Mouse (Mus musculus): ENCODE data around the gene Rph3al. TPM values are rescaled to one million over a fixed set of nuclear protein-coding genes. Genes with fewer than 3 reads are reported as not detected.

The Rph3al gene
- polyA plus RNA-seq, 1 experiment from 2014 or later = 11.2 TPM

DNA sequence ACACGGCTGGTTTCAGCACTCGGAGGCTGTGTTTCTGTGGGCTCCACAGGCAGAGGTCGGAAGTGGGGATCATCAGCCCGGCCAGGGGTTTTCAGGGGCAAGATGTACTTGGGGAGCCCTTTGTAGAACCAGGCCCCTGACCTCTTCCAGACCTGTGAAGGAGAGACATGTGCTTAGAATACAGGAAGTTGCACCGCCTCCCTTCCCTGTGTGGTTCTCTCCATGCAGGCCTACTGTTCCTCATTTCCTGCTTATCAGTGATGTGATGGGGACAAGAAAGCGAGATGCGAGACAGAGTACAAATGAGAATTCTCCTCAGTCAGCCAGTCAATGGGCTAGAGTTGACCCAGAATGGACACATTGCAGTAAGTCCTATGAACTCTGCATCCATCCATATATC is 83.9 kb downstream of the Rph3al start:
- Histone ChIP-seq H3K9ac (ENCODE audit: low read length) (no peak overlapping the region), H3K4me3 (ENCODE audit: low read depth, low read length) (no peak overlapping the region), H3K27ac (replicated peaks) (no peak overlapping the region), H3K4me2 (replicated peaks; ENCODE audit: low read depth) (no peak overlapping the region), H3K4me1 (replicated peaks; ENCODE audit: control insufficient read depth, insufficient read depth) (no peaks in the 10 kb centered on the region), H3K27me3 (ENCODE audit: control insufficient read depth, insufficient read depth, low read length) (no peaks in the 10 kb centered on the region), H3K9me3 (ENCODE audit: control insufficient read depth, low read length) (no peaks in the 10 kb centered on the region), H3K36me3 (ENCODE audit: control insufficient read depth, insufficient read depth, low read length) (no peaks in the 10 kb centered on the region)
- ATAC-seq (ENCODE audit: low FRiP score, low TSS enrichment) (no peak), DNase-seq (ENCODE audit: low spot score) (no peak)
- TF ChIP-seq CTCF (IDR thresholded peaks at IDR 0.05; ENCODE audit: low read depth) = no peak
- 87% methylated on average over 7 of the region's 7 CpGs for WGBS

DNA sequence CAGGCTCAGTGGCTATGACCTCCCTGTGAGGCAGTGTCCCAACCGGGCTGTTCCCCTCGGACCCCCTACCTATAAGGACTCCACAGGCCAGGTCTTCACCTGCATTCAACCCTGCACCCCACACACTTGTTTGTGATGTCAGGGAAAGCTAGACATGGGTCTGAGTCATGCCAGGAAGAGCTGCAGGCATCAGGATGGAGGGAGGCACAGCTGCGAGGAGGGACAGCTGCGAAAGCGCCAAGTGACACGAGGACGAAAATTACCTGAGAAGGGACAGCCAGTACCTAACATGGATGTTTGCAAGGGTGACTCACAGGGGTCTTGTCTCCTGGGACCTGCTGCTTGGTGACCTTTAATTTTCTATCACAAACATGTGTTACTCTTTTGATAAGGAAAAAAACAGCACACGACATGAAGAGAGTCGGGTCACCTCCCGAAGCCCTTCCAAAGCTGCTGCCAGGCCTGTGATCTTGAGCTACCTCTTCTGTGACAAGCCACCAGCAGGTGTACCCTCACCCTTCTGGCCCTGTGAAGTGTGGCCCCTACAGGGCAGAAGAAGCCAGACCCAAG is 85.1 kb downstream of the Rph3al start:
- 86% methylated on average over 10 of the region's 10 CpGs for WGBS

DNA sequence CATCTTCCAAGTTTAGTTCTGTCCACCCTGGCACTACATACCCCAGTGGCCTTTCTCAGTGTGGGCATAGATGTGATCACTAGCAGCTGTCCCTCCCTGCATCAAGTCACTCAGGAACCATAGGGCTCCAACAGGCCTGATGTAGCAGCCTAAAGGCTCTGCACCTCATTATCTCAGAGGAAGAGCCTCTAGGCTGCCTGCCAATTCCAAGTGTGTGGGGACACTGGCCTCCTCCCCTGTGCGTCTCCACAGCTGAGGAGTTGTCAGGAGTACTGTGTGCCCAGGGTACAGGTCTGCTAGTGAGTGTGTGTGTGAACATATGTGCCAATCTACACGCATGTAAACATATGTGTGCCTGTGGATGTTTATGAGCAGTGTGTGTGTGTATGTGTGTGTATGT is 85.7 kb downstream of the Rph3al start:
- peak; percentile 48; the same call in 1 of the 2 replicates for ATAC-seq (ENCODE audit: low FRiP score, low TSS enrichment)
- H3K27me3 ChIP-seq (ENCODE audit: control insufficient read depth, insufficient read depth, low read length) = no peaks in the 10 kb centered on the region

More for the DNA sequence above, 85.1 kb downstream of the Rph3al start:
- Histone ChIP-seq H3K4me1 (replicated peaks; ENCODE audit: control insufficient read depth, insufficient read depth) (no peaks in the 10 kb centered on the region), H3K4me2 (replicated peaks; ENCODE audit: low read depth) (no peak overlapping the region), H3K9ac (ENCODE audit: low read length) (no peak overlapping the region), H3K27ac (replicated peaks) (no peak overlapping the region), H3K9me3 (ENCODE audit: control insufficient read depth, low read length) (no peaks in the 10 kb centered on the region), H3K36me3 (ENCODE audit: control insufficient read depth, insufficient read depth, low read length) (no peaks in the 10 kb centered on the region), H3K27me3 (ENCODE audit: control insufficient read depth, insufficient read depth, low read length) (no peaks in the 10 kb centered on the region), H3K4me3 (ENCODE audit: low read depth, low read length) (no peak overlapping the region)
- DNase-seq (ENCODE audit: low spot score) (no peak), ATAC-seq (ENCODE audit: low FRiP score, low TSS enrichment) (no peak)
- TF ChIP-seq CTCF (IDR thresholded peaks at IDR 0.05; ENCODE audit: low read depth) (no peak), EP300 (optimal IDR thresholded peaks at IDR 0.05) (no peak)

DNA sequence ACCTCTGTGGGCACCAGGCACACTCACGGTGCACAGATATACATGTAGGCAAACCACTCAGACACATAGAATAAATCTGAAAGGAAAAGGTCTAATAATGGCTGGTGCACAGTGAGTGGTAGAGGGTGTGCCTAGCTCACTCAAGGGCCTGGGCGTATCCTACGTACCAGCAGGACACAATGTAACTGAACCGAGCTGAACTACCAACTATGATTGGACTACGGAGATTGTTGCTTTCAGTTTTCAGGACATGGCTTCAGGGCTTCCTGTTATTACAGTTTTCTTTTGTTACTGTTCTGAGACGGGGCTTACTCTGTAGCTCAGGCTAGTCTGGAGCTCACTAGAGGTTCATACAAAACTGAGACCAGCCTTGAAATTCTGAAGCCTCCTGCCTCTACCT is 88.7 kb downstream of the Rph3al start:
- Histone ChIP-seq H3K9ac (ENCODE audit: low read length) (no peak overlapping the region), H3K36me3 (ENCODE audit: control insufficient read depth, insufficient read depth, low read length) (no peaks in the 10 kb centered on the region), H3K27ac (replicated peaks) (0 out of 2 replicates have a peak overlapping the region, but pooled peaks have one; percentile 8), H3K4me1 (replicated peaks; ENCODE audit: control insufficient read depth, insufficient read depth) (no peaks in the 10 kb centered on the region), H3K4me2 (replicated peaks; ENCODE audit: low read depth) (no peak overlapping the region), H3K4me3 (ENCODE audit: low read depth, low read length) (no peak overlapping the region), H3K9me3 (ENCODE audit: control insufficient read depth, low read length) (no peaks in the 10 kb centered on the region), H3K27me3 (ENCODE audit: control insufficient read depth, insufficient read depth, low read length) (no peaks in the 10 kb centered on the region)
- ATAC-seq (ENCODE audit: low FRiP score, low TSS enrichment) (no peak), DNase-seq (ENCODE audit: low spot score) (no peak)
- TF ChIP-seq EP300 (optimal IDR thresholded peaks at IDR 0.05) (no peak), CTCF (IDR thresholded peaks at IDR 0.05; ENCODE audit: low read depth) (no peak)
- 79% methylated on average over 6 of the region's 6 CpGs for WGBS

More for the DNA sequence above, 85.7 kb downstream of the Rph3al start:
- 67% methylated on average over 2 of the region's 2 CpGs for WGBS
- DNase-seq (ENCODE audit: low spot score) = no peak
- Histone ChIP-seq H3K27ac (replicated peaks) (no peak overlapping the region), H3K4me2 (replicated peaks; ENCODE audit: low read depth) (no peak overlapping the region), H3K4me3 (ENCODE audit: low read depth, low read length) (no peak overlapping the region), H3K4me1 (replicated peaks; ENCODE audit: control insufficient read depth, insufficient read depth) (no peaks in the 10 kb centered on the region), H3K36me3 (ENCODE audit: control insufficient read depth, insufficient read depth, low read length) (no peaks in the 10 kb centered on the region), H3K9ac (ENCODE audit: low read length) (no peak overlapping the region), H3K9me3 (ENCODE audit: control insufficient read depth, low read length) (no peaks in the 10 kb centered on the region)
- TF ChIP-seq CTCF (IDR thresholded peaks at IDR 0.05; ENCODE audit: low read depth) (no peak), EP300 (optimal IDR thresholded peaks at IDR 0.05) (no peak)

DNA sequence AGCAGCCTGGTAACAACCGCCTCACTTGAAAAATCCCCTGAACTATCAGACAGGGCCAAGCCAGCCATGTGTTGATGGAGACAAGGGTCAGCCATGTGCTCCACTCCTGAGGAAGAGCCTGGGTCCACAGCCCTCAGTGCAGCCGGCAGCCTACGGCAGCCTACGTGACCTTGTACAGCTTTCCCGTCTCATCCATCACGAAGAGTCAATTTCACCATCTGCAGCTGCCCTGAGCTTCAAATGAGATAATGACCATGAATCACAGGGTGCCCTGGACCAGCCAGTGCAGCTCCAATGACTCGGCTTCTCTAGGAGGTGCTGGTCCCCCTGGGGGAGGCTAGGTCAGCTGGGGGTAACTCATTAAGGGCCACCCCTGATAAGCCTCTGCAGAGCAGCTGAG is 91.6 kb downstream of the Rph3al start:
- H3K4me3 ChIP-seq (ENCODE audit: low read depth, low read length) = no peak overlapping the region
- no peaks in the 10 kb centered on the region for H3K27me3 ChIP-seq (ENCODE audit: control insufficient read depth, insufficient read depth, low read length)
- no peak overlapping the region for H3K27ac ChIP-seq (replicated peaks)
- H3K9me3 ChIP-seq (ENCODE audit: control insufficient read depth, low read length) = no peaks in the 10 kb centered on the region
- no peaks in the 10 kb centered on the region for H3K36me3 ChIP-seq (ENCODE audit: control insufficient read depth, insufficient read depth, low read length)
- 0 out of 2 replicates have a peak, but pooled peaks cover under 1% of the 10 kb centered on the region for H3K4me1 ChIP-seq (replicated peaks; ENCODE audit: control insufficient read depth, insufficient read depth)
- H3K9ac ChIP-seq (ENCODE audit: low read length) = no peak overlapping the region
- 60% methylated on average over 7 of the region's 7 CpGs for WGBS
- no peak; the same call in 1 of the 2 replicates for ATAC-seq (ENCODE audit: low FRiP score, low TSS enrichment)
- TF ChIP-seq CTCF (IDR thresholded peaks at IDR 0.05; ENCODE audit: low read depth) (no peak), EP300 (optimal IDR thresholded peaks at IDR 0.05) (no peak)
- no peak overlapping the region for H3K4me2 ChIP-seq (replicated peaks; ENCODE audit: low read depth)
- DNase-seq (ENCODE audit: low spot score) = no peak

GRCm38 (mm10) chr11:75845675-75846074 is 92.6 kb downstream of the Rph3al start:
- Histone ChIP-seq H3K4me1 (replicated peaks; ENCODE audit: control insufficient read depth, insufficient read depth) (peaks cover 4% of the 10 kb centered on the region; the same call in 1 of the 2 replicates), H3K4me2 (replicated peaks; ENCODE audit: low read depth) (no peak overlapping the region), H3K36me3 (ENCODE audit: control insufficient read depth, insufficient read depth, low read length) (no peaks in the 10 kb centered on the region), H3K9me3 (ENCODE audit: control insufficient read depth, low read length) (no peaks in the 10 kb centered on the region), H3K27me3 (ENCODE audit: control insufficient read depth, insufficient read depth, low read length) (no peaks in the 10 kb centered on the region), H3K27ac (replicated peaks) (no peak overlapping the region), H3K9ac (ENCODE audit: low read length) (no peak overlapping the region), H3K4me3 (ENCODE audit: low read depth, low read length) (no peak overlapping the region)
- DNase-seq (ENCODE audit: low spot score) = no peak
- 49% methylated on average over 7 of the region's 7 CpGs for WGBS
- TF ChIP-seq EP300 (optimal IDR thresholded peaks at IDR 0.05) (no peak), CTCF (IDR thresholded peaks at IDR 0.05; ENCODE audit: low read depth) (no peak)
- ATAC-seq (ENCODE audit: low FRiP score, low TSS enrichment) = no peak
